Mouse (Mus musculus): ENCODE data around the gene Magi1. TPM values are rescaled to one million over a fixed set of nuclear protein-coding genes. Genes with fewer than 3 reads are reported as not detected.

Gene Magi1
- total and polyA plus RNA-seq, 2 experiments from 2014 or later: 27.6 to 45.4 TPM

GRCm38 (mm10) chr6:93736071-93736470, 547.6 kb downstream of the Magi1 start:
- Histone ChIP-seq H3K27me3 (ENCODE audit: insufficient read depth, low read length) (no peaks in the 10 kb centered on the region), H3K4me2 (ENCODE audit: low read depth, low read length, poor library complexity, severe bottlenecking) (no peak overlapping the region), H3K4me1 (ENCODE audit: insufficient read depth, low read length) (no peaks in the 10 kb centered on the region), H3K4me3 (ENCODE audit: low read depth, low read length) (no peak overlapping the region), H3K9me3 (ENCODE audit: low read length) (no peaks in the 10 kb centered on the region), H3K36me3 (ENCODE audit: insufficient read depth, low read length) (no peaks in the 10 kb centered on the region; the same call in 1 of the 2 replicates), H3K9ac (replicated peaks; ENCODE audit: low read length, poor library complexity, severe bottlenecking) (no peak overlapping the region), H3K27ac (ENCODE audit: low read depth, low read length) (no peak overlapping the region)
- DNase-seq (ENCODE audit: low spot score) (no peak), ATAC-seq (ENCODE audit: low FRiP score) (no peak)
- WGBS: 87% methylated on average over 3 of the region's 3 CpGs
- TF ChIP-seq CTCF (IDR thresholded peaks at IDR 0.05): no peak

- Histone ChIP-seq H3K4me3 (ENCODE audit: low read depth, low read length) (no peak overlapping the region), H3K27ac (ENCODE audit: low read depth, low read length) (no peak overlapping the region), H3K36me3 (ENCODE audit: insufficient read depth, low read length) (no peaks in the 10 kb centered on the region), H3K9ac (replicated peaks; ENCODE audit: low read length, poor library complexity, severe bottlenecking) (no peak overlapping the region), H3K4me1 (ENCODE audit: insufficient read depth, low read length) (no peaks in the 10 kb centered on the region), H3K4me2 (ENCODE audit: low read depth, low read length, poor library complexity, severe bottlenecking) (no peak overlapping the region), H3K9me3 (ENCODE audit: low read length) (no peaks in the 10 kb centered on the region), H3K27me3 (ENCODE audit: insufficient read depth, low read length) (no peaks in the 10 kb centered on the region)
- no peak for ATAC-seq (ENCODE audit: low FRiP score)
- TF ChIP-seq CTCF (IDR thresholded peaks at IDR 0.05): no peak
- DNase-seq (ENCODE audit: low spot score): no peak
- WGBS: 88% methylated on average over 6 of the region's 6 CpGs
These were observed 549.9 kb downstream of the Magi1 start for GRCm38 (mm10) chr6:93733800-93734199.

- no peak overlapping the region for H3K27ac ChIP-seq (ENCODE audit: low read depth, low read length)
- H3K9ac ChIP-seq (replicated peaks; ENCODE audit: low read length, poor library complexity, severe bottlenecking): no peak overlapping the region
- H3K36me3 ChIP-seq (ENCODE audit: insufficient read depth, low read length): no peaks in the 10 kb centered on the region
- peak; percentile 72 for TF ChIP-seq CTCF (IDR thresholded peaks at IDR 0.05)
- DNase-seq (ENCODE audit: low spot score) (peak; percentile 55), ATAC-seq (ENCODE audit: low FRiP score) (no peak)
- H3K27me3 ChIP-seq (ENCODE audit: insufficient read depth, low read length): no peaks in the 10 kb centered on the region
- H3K4me3 ChIP-seq (ENCODE audit: low read depth, low read length): no peak overlapping the region
- no peak overlapping the region for H3K4me2 ChIP-seq (ENCODE audit: low read depth, low read length, poor library complexity, severe bottlenecking)
- no peaks in the 10 kb centered on the region for H3K9me3 ChIP-seq (ENCODE audit: low read length)
- 76% methylated on average over 8 of the region's 8 CpGs for WGBS
- H3K4me1 ChIP-seq (ENCODE audit: insufficient read depth, low read length): no peaks in the 10 kb centered on the region
These were observed 554.0 kb downstream of the Magi1 start for GRCm38 (mm10) chr6:93729702-93730101.

- ATAC-seq (ENCODE audit: low FRiP score) (no peak), DNase-seq (ENCODE audit: low spot score) (no peak)
- WGBS: 53% methylated on average over 4 of the region's 4 CpGs
- no peaks in the 10 kb centered on the region for H3K4me1 ChIP-seq (ENCODE audit: insufficient read depth, low read length)
- TF ChIP-seq CTCF (IDR thresholded peaks at IDR 0.05): no peak
- no peak overlapping the region for H3K9ac ChIP-seq (replicated peaks; ENCODE audit: low read length, poor library complexity, severe bottlenecking)
- H3K4me3 ChIP-seq (ENCODE audit: low read depth, low read length): no peak overlapping the region
- no peaks in the 10 kb centered on the region for H3K36me3 ChIP-seq (ENCODE audit: insufficient read depth, low read length)
- no peaks in the 10 kb centered on the region for H3K9me3 ChIP-seq (ENCODE audit: low read length)
- no peak overlapping the region for H3K4me2 ChIP-seq (ENCODE audit: low read depth, low read length, poor library complexity, severe bottlenecking)
- H3K27me3 ChIP-seq (ENCODE audit: insufficient read depth, low read length): no peaks in the 10 kb centered on the region
- no peak overlapping the region for H3K27ac ChIP-seq (ENCODE audit: low read depth, low read length)
These were observed 554.9 kb downstream of the Magi1 start for GRCm38 (mm10) chr6:93728791-93729190.

- H3K4me2 ChIP-seq (ENCODE audit: low read depth, low read length, poor library complexity, severe bottlenecking): no peak overlapping the region
- no peaks in the 10 kb centered on the region for H3K27me3 ChIP-seq (ENCODE audit: insufficient read depth, low read length)
- no peaks in the 10 kb centered on the region for H3K4me1 ChIP-seq (ENCODE audit: insufficient read depth, low read length)
- no peak overlapping the region for H3K4me3 ChIP-seq (ENCODE audit: low read depth, low read length)
- H3K36me3 ChIP-seq (ENCODE audit: insufficient read depth, low read length): no peaks in the 10 kb centered on the region
- H3K9me3 ChIP-seq (ENCODE audit: low read length): no peaks in the 10 kb centered on the region
- no peak overlapping the region for H3K27ac ChIP-seq (ENCODE audit: low read depth, low read length)
- no peak for DNase-seq (ENCODE audit: low spot score)
- no peak for ATAC-seq (ENCODE audit: low FRiP score)
- no peak overlapping the region for H3K9ac ChIP-seq (replicated peaks; ENCODE audit: low read length, poor library complexity, severe bottlenecking)
- no peak for TF ChIP-seq CTCF (IDR thresholded peaks at IDR 0.05)
- WGBS: 60% methylated on average over 15 of the region's 15 CpGs
These were observed 556.0 kb downstream of the Magi1 start for GRCm38 (mm10) chr6:93727630-93728178.

- 42% methylated on average over 7 of the region's 7 CpGs for WGBS
These were observed 556.8 kb downstream of the Magi1 start for GRCm38 (mm10) chr6:93726829-93727455.

More at GRCm38 (mm10) chr6:93726829-93727455, 556.8 kb downstream of the Magi1 start:
- Histone ChIP-seq H3K36me3 (ENCODE audit: insufficient read depth, low read length) (no peaks in the 10 kb centered on the region), H3K9ac (replicated peaks; ENCODE audit: low read length, poor library complexity, severe bottlenecking) (no peak overlapping the region), H3K4me1 (ENCODE audit: insufficient read depth, low read length) (no peaks in the 10 kb centered on the region), H3K27ac (ENCODE audit: low read depth, low read length) (no peak overlapping the region), H3K4me2 (ENCODE audit: low read depth, low read length, poor library complexity, severe bottlenecking) (no peak overlapping the region), H3K4me3 (ENCODE audit: low read depth, low read length) (no peak overlapping the region), H3K27me3 (ENCODE audit: insufficient read depth, low read length) (no peaks in the 10 kb centered on the region), H3K9me3 (ENCODE audit: low read length) (no peaks in the 10 kb centered on the region)
- peak; percentile 79 for TF ChIP-seq CTCF (IDR thresholded peaks at IDR 0.05)
- no peak for ATAC-seq (ENCODE audit: low FRiP score)
- peak; percentile 76 for DNase-seq (ENCODE audit: low spot score)

All from midbrain, postnatal 0 days (tissue).